Mouse (Mus musculus): Measurements from ENCODE around the gene Wdr25.

GRCm38 (mm10) chr12:109010070-109010649, 116.7 kb downstream of the Wdr25 start:
- no peak for TF ChIP-seq HCFC1 (IDR thresholded peaks at IDR 0.05; ENCODE audit: low read depth, low read length)
- no peak for TF ChIP-seq JUND (conservative IDR thresholded peaks at IDR 0.05; ENCODE audit: low read depth, low read length)
- TF ChIP-seq MAX (IDR thresholded peaks at IDR 0.05; ENCODE audit: low read length): no peak
- no peak for TF ChIP-seq ZKSCAN1 (IDR thresholded peaks at IDR 0.05; ENCODE audit: borderline replicate concordance, low read depth, low read length)
- TF ChIP-seq POLR2A (IDR thresholded peaks at IDR 0.05; ENCODE audit: low read depth, low read length): no peak
- TF ChIP-seq CTCF (conservative IDR thresholded peaks at IDR 0.05 in 1 of 2, IDR thresholded peaks at IDR 0.05 in 1 of 2; ENCODE audit: low read depth in 2 of 2, low read length in 2 of 2): no peak
- no peak for TF ChIP-seq E2F4 (IDR thresholded peaks at IDR 0.05; ENCODE audit: insufficient replicate concordance, low read depth, low read length)
- no peak for TF ChIP-seq PAX5 (IDR thresholded peaks at IDR 0.05; ENCODE audit: low read length)
- TF ChIP-seq TCF12 (IDR thresholded peaks at IDR 0.05; ENCODE audit: low read depth, low read length): no peak
- TF ChIP-seq USF1 (IDR thresholded peaks at IDR 0.05; ENCODE audit: low read depth, low read length): no peak
- no peak for TF ChIP-seq ZC3H11A (IDR thresholded peaks at IDR 0.05; ENCODE audit: low read depth, low read length)
- TF ChIP-seq CHD1 (IDR thresholded peaks at IDR 0.05; ENCODE audit: low read depth, low read length): no peak
- no peak for TF ChIP-seq IRF4 (IDR thresholded peaks at IDR 0.05; ENCODE audit: low read depth, low read length)
